Mouse (Mus musculus) megakaryocyte, embryonic 14.5 days (primary cell): ENCODE results near the gene Akap6.

ENCODE experiments used
- FLI1 ChIP-seq: IDR thresholded peaks from 2 replicates; pipeline ENCODE4 v1.6.1; 2012; ENCODE audit warnings: low read length, inconsistent platforms, mixed read lengths
- GATA1 ChIP-seq: IDR thresholded peaks from 3 replicates; pipeline ENCODE4 v1.6.1; 2012; ENCODE audit warnings: mixed read lengths, low read length, inconsistent platforms, borderline replicate concordance

GRCm38 (mm10) chr12:52704810-52705209 is 5.6 kb downstream of the Akap6 start:
- TF ChIP-seq GATA1 (no peak), FLI1 (no peak)
